Mouse (Mus musculus): ENCODE measurements around the gene Axin2.

The Axin2 gene

DNA sequence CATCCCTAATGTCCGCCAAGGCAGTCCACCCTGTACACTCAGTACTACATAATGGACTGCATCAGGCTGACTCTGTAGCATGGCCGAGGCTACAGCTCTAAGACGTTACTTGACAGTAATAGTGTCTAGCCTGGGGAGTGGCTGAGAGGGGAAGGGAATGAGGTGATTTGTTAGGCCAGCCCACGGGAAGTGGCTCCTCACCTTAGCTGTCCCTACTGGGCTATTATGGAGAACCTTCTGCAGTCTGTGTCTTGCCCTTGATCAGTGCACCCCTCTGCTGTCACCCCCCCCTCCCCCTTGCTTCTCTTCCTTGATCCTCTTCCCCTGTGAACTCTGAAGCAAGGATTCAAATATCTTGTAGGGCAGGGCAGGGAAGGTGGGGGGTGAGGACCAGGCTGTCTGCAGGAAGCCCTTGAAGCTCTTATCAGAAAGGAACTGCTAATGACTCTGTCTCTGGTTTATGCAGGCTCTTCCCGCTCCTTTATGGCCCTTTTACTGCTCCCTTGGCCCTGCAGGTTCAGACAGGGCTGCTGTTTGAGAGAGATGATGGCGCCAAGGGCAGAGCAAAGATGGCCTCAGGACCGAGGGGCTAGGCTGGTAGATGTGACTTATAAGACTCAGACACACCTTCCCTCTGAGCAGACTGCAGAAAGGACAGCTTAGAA lies 13.4 kb upstream of the Axin2 start:
- no peak for DNase-seq

DNA sequence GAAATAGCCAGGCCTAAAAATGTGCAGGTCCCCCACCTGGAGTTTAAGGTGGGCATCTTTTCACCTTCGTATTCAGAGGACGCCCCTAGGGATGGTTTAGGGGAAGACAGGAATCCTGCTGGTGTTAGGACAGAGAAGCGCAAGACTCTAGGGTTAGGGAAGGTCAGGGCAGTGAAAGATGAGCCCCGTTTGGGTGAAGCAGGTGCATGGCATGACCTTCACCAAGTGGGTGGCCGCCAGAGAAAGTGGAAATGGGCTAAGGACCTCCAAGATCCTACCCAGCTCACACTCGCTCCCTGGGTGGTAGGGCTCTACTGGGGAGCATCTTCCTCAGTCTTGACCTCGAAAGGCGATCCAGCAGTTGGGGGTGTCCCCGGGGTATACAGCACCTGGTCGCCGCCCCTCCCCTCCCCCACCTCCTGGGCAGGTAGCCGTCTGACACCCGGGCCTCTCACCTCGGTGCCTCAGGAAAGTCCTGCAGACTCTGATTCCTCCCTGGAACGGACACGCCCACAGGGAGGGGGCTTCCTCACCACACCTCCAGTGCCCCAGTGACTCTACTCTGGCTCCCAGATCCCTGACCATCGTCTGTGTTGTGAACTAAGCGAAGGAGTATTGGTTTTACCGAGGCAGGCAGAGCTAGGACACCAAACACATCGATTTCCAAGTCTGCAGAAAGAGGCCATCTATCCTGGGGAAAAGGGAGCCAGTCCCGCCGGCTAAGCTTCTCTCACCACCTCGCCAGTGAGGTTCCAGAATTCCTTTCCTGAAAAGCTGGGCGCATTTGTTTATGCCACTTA lies 10.6 kb upstream of the Axin2 start:
- DNase-seq: no peak

DNA sequence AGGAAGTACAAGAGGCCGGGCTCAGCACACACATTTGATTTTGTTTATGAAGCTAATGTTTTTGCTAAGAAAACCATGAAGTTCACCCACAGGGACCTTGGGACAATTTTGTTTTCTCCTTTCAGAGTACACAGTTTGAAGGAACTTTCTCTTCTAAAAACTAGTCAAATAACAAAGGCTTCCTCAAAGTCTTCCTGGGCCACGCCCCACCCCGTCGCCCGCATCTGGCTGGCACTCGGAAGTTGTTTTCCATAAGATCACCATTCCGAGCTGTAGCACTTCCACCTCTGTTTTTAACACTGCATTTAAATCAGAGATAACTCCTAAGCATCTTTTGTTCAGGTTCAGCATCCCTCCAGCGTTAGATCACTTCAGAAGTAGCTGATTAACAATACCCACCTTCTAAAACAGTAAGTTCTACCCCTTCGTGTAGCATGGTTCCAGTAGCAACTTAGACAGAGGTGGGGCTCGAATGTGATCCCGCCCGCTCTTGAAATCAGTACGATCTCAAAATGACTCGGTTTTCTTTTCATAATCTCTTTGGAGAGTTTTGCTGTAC lies 9.7 kb upstream of the Axin2 start:
- DNase-seq: no peak

DNA sequence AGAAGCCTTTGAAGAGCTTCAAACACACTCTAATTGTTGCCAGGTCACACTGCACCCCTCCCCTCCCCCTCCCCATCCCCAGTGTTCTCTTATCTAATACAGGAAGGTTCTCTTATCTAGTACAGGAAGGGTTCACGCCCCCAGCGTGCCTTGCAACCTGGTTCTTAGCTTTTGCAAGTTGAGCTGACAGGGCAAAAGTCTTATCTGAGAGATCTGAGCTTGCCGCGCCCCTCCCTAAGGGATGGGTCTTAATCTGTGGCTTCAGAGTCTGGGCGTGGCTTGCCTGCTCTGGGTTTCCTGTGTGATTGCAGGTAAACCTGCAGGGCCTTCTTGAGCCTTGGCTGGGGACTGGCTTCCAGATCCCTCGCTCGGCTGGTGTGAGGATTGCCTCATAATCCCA lies 9.2 kb upstream of the Axin2 start:
- no peak for DNase-seq

DNA sequence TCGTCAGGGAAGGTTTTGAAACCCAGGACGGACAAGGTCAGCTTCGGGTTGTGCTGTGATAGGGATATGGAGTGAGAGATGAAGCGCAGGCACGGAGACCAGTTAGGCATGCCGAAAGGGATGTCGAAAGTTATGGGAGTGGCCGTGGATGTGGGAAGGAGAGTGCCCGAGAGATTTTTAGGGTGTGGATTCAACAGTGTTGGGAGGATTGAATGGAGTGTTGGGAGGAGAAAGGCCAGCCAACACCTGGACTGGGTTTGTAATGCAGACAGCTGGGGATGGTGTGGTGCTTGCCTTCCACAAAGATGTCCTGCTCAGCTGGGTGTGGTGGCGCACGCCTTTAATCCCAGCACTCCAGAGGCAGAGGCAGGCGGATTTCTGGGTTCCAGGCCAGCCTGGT lies 8.0 kb upstream of the Axin2 start:
- no peak for DNase-seq

DNA sequence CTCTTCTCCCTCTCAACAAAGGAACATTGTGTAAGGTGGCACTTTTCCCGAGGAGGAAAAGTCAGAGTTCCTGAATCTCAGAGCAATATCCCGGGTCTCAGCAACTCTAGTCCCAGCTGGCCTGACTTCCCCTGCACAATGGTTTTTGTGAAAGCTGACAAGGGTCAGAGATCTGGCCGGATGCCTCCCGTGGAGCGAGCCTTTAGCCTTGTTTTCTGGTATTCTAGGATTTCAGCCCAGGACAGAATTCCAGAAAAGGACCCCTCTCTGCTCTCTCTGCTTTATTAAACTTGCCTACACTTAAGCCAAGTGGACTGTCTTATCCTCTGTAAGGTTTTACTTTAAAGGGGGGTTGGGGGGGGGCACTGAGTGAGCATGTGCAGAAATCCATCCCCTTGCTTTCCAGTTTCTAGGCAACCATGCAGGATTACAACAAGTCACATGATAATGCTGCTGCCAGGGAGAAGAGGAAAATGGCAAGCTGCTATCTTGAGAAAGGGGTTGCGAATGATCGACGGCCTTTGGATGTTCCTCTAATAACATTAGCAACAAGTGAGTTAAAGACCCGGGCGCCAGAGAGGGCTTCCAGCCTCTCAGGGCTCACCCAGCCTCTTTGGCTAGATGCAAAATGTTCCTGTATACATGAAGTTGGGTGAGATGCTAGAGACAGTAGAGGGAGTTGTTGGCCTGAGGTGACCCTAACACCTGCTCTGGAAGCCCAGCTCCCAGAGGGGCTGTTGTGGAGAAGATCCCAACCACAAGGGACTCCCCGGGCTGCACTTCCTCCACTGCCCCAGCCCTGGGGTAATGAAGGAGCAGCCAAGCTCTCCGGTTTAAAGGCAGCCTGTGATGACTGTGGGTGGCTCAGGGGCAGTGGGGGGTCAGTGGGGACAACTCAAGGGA lies 2.5 kb upstream of the Axin2 start:
- DNase-seq: no peak

DNA sequence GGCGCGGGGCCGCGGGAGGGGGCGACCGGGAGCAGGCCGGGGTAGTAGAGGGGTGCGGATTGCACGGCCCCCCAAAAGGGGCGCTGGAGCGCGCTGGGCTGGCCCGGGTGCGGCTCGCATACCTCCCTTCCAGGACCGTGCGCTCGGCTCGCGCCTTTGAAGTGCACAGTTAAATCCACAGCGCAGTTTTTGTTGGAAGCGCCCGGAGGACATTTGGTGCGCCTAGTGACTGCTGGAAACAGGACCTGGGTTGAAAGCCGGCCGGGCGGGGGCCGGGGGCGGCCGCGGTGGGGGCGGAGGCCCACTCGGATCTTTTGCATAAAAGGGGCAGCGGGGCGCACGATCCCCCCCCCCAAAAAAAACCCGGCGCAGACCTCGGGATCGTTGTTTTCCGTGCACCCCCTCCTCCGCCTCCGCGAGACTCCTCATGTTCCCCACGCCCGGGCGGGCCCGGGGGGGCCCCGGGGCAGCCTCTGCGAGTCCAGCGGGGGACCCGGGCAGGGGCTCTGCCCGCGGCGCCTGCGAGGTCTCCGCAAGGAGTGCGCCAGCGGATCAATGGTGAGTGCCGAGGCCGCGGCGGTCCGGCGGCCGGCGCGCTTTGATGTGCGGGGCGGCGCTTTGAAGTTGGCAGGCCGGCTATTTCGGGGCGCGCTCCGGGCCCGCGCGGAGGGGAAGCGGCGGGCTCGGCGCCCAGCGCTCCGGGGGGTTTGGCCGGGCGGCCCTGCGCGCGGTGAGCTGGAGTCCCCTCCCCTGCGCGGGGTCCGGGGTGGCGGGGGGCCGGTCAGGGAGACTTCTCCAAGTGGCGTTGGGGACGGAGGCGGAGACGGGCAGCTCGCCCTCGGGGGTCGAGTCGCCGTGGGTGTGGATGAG lies 722 bp downstream of the Axin2 start:
- peak in 1 of 2 experiments; percentile 12 for DNase-seq

DNA sequence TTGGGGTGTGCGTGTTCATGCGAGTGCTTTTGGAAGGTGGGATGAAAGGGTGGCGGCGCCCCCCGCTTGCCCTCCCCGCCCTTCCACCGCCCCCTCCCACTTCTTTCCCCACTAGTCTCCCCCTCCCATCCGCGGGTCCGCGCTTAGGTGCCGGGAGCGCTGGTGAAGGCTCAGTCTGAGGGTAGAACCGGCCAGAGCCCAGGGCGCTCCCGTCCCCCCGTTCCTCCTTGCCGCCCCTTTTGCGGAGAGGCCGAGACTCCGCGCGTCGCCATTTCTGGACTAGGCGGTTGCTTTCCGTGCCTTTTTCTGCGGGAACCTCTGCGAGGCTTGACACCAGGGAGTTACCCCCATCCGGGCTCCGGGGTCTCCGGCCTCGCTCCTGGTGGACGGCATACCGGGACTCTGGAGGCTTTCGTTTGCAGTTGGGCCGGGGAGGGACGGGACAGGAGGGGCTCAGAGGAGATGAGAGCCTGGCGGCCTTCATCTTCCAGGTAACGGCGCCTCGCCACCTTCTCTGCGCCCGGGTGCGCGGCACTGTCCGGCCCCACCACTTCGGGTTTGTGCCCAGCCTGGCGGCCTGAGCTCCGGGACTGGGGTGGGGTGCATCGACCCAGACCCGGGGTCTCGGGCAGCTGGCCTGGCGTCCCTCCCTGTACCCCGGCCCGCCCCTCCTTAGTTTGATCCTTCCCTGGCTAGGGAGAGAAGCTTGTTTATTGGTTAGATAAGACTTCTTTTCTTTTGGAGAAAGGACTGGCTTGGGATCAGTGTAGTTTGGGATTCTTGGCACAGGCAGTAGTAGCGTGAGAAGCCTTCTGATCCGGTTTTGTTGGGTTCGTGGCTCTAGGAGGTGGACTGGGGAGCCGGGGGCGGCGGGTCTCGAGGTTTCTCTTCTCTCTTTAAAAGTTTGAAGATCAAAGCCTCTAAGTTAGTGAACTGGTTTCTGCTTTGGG lies 1.6 kb downstream of the Axin2 start:
- DNase-seq: peak in 1 of 2 experiments; percentile 11

DNA sequence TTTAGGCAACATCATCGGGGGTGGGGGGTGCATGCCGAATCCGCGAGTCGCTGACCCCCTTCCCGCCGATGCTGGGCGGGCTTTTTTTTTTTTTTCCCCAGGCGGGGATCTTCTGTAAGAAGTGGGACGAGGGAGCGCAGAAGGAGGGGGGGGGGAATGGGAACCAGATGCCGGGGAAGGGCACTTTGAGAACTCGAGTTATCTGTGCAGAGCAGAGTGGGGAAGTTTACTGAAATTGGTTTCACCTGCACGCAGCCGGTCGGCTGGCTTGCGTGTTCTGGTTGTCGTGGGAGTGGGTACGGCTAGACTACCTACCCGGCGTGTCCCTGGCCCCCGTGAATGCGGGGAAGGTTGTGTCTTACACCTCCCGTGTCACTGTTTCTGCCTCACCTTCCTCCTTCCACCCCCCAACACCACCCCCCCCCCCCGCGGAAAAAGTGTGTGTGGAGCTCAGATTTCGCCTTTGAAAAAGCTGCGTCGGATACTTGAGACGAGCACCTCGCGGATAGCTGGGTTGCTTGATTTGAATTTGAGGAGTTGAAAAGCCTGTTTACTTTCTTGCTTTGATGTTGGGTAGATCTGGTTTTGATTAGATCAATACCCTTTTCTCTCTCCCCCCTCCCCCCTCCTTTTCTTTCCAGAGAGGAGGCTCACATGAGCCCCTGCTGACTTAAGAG lies 2.5 kb downstream of the Axin2 start:
- no peak for DNase-seq

DNA sequence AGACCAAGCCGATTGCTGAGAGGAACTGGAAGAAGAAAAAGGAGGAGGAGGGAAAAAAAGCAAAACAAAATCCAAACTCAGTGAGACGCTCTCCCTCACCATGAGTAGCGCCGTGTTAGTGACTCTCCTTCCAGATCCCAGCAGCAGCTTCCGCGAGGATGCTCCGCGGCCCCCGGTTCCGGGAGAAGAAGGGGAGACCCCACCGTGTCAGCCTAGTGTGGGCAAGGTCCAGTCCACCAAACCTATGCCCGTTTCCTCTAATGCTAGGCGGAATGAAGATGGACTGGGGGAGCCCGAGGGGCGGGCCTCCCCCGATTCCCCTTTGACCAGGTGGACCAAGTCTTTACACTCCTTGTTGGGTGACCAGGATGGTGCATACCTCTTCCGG lies 3.0 kb downstream of the Axin2 start:
- no peak for DNase-seq

DNA sequence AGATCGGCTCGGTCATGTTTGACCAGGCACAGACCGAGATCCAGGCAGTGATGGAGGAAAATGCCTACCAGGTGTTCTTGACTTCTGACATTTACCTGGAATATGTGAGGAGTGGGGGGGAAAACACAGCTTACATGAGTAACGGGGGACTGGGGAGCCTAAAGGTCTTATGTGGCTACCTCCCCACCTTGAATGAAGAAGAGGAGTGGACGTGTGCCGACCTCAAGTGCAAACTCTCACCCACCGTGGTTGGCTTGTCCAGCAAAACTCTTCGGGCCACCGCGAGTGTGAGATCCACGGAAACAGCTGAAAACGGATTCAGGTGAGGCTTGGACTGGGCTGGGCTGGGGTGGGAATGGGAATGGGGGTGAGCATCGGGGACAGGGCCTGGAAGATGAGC lies 3.6 kb downstream of the Axin2 start:
- DNase-seq: no peak

DNA sequence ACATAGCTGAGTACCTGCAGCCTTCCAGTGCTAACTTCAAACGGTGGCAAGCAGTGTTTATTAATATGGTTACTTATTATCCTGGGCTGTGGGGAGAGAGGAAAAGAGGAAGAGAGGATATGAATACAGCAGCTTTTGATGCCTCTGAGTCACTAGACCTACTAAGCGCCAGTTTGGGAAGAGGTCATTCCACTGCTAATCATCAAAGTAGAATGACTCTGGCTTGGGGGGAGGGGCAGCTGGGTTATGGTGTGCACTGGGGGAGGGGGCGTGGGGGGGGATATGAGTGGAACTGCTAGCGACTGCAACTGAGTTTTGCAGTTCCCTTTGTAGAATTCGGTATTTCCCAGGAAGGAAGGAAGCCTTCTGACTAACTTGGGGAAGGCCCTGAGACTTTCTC lies 4.2 kb downstream of the Axin2 start:
- no peak for DNase-seq

DNA sequence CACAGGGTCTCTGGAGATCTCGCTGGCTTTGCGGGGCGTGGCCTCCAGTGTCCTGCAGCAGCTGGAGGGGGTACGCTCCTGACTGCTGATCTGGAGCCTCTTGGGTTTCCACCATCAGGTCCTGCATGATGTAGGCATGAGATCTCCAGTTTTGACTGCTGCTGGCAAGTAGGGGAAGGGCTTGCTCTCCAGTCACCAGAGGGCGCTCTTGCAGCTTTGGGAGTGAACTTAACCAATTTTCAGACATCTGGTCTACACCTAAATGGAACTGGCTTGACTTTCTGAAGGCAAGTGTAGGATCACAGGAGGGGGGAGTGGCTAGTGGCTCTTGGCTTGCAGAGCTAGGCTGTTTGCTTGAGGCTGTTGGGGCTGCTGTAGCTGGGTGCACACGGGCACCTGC lies 5.1 kb downstream of the Axin2 start:
- DNase-seq: peak; percentile 61 to 63

DNA sequence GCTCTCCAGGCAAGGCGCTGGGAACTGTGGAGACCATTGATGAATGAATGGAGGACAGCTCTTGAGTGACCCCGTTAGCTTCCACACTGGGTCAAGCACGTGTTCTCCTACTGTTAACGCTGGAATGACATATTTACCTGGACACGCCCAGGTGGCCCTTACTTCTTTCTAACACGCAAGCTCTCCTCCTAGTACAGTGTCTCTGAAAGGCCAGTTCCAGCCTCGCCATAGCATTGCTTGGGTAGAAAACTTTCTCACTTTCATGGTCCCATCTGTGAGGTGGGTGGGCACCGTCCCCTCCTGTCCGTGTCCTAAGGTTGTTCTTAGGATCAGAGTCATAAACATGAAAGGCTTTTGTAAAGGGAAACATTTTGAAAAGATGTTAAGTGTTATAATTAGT lies 5.7 kb downstream of the Axin2 start:
- no peak for DNase-seq

DNA sequence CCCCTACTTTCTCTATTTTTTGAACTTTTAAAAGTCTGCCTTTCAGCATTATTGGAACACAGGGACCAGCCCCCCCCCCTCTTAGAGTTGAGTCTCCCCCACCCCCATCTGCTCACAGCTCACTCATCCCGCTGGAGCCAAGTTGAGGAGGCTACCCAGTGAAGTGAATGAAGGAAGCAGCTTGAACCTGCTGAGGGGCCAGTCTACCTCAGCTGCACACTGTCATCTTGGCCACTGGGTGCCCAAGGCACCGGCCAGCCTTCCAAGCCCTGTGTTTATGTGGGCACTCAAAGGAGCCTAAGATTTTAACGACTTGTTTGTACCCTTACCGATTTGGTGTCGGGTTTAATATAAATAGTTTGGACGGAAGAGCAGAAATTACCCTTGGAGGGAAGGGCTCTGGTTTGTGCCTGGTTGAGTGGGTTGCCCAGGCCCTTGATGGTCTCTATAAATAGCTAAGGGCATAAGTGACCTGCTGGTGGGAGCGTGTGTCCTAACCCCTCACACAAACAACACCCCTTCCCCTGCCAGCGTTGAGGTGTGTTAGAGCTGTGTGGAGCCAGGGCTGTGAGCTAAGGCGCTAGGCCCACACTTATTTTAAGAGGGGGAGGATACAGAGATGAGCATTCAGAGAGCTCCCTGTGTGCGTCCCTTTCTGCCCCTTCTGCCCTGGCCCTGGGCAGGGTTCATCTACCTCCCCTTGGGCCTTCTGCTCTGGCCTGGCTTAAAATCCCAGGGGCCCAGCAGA lies 6.4 kb downstream of the Axin2 start:
- no peak for DNase-seq

DNA sequence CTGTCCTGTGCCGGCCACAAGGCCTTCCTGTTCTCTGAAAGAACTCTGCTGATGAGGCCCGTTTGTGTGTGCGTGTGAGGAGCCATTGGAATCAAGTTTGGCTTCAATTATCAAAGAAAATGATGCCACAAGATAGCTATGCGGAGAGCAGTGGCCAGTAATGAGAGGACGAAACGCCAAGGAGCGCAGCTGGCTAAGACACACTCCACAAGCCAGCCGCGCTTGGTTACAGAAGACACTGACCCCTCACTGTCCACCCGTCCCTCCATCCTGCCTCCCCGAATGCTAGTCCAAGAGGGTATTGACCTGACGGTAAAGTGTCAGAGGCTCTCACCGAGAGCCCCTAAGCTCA lies 6.9 kb downstream of the Axin2 start:
- no peak for DNase-seq

DNA sequence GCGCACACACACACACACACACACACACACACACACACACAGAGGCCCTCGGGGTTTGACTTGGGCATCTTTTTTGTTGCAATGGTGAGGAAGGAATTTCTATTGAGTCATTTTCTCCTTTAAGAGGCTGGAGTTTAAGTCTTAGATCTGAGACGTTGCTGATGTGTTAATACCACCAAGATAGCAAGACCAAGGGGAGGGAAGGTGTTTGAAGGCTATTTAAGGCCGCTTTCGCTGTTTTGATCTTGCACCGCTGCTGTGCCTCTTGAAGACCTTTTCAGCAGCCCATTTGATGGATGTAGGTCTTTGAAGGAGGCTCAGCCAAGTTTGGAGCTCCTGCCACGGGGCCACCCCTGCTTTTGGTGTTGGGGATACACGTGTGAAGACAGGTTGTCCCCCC lies 7.9 kb downstream of the Axin2 start:
- no peak for DNase-seq

DNA sequence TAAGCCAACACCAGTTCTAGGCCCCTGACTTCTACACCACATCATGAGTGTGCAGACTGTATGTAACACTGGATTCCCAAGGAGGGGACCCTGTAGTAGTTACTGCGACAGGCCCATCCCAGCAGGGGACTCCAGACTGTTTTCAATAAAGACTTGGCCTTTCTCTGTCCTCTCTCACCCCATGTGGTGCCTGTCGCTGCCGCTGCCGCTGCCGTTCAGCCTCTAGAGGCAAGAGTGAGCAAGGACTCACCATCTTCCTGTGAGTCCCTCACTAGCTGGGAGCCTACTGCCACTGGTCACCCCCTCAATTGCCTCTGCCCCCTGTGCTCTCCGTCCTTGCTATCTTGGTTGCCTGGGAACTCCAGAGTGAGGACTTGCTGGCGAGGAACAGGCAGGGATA lies 8.6 kb downstream of the Axin2 start:
- DNase-seq: no peak

DNA sequence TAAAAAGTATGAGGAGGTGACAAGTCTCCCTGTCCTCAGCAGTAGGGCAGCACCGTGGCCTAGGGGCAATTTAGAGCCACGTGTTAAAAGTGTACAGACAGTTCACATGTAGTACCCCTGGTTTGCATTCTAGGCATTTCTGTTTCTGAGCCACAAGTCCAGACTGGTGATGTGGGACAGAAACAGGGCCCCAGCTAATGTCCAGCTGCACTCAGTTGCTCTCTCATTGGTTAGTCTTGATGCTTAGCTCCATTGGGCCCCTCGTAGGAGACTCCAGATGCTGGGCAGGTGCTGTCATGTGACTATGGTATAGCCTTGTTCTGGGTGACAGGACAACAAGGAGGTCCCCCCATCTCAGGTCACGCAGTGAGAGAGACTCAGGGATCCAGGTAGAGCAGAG lies 9.0 kb downstream of the Axin2 start:
- DNase-seq: no peak

DNA sequence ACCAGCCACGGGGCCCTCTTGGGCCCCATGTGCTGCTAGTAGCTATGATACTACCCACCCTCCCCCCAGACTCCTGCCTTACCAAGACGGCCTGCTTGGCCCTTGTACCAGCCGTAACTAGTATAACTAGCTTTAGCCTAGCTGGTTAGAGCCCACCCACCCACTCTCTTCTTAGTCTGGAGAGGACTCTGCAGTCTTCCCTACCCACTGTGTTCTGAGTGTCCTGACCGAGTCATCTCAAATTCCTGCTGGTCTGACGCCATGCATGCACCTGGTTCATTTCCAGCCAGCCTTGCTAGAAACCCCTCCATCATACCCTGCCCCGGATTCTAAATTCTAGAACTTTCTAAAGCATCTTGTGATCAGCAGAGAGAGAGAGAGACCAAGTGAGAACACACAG lies 9.6 kb downstream of the Axin2 start:
- no peak for DNase-seq

Measured in B cell, adult 2 months (primary cell).